Mouse (Mus musculus) brain, embryonic 14.5 days (tissue): Measurements from ENCODE around the gene Actr8.

Source experiments
- CTCF ChIP-seq: fragments of 200-500 bp; IDR thresholded peaks from 2 replicates; pipeline ENCODE4 v1.5.1; 2012; ENCODE audit warnings: inconsistent platforms, mild to moderate bottlenecking, moderate library complexity, borderline replicate concordance; ENCODE audit not compliant: insufficient read depth, insufficient read length; ENCODE audit errors: extremely low read depth
- POLR2A ChIP-seq: fragments of 200-500 bp; IDR thresholded peaks from 2 replicates; pipeline ENCODE4 v1.6.1; 2012; ENCODE audit warnings: mild to moderate bottlenecking, inconsistent platforms, borderline replicate concordance; ENCODE audit not compliant: poor library complexity, insufficient read depth, insufficient read length, severe bottlenecking; ENCODE audit errors: extremely low read depth

GRCm38 (mm10) chr14:30017794-30018462 lies 39.8 kb downstream of the Actr8 start:
- TF ChIP-seq CTCF (no peak), POLR2A (no peak)
